Mouse (Mus musculus) MEL (cell line): ENCODE measurements at regions not wholly inside any gene's neighbourhood (a gene's known extent, or its start where the extent isn't known, plus 50 kb on each side); places are given as distances from the start of the nearest gene placed in this dataset.
A peak's percentile ranks its signal among the peaks of the same experiment; 100 is the strongest.

Experiments
- DNase-seq: peaks from one replicate; pipeline ENCODE4 v3.0.0; 2011; ENCODE audit warnings: low read depth, low spot score
- H3K27ac ChIP-seq: 2 replicates; pipeline ENCODE4 v1.5.1; 2012; ENCODE audit warnings: low read depth, mild to moderate bottlenecking, control low read depth, low read length, moderate library complexity; ENCODE audit not compliant: control insufficient read depth
- H3K27me3 ChIP-seq, 2 experiments: fragments of 150-350 bp in 1 of 2; sonication (generic) in 1 of 2; 2 replicates each; pipeline ENCODE4 v1.6.1; 2012; ENCODE audit warnings: low read length in 2 of 2, mild to moderate bottlenecking in 2 of 2, improper control_type of control experiment in 1 of 2, moderate library complexity in 1 of 2; ENCODE audit not compliant: insufficient read depth in 2 of 2, control insufficient read depth in 1 of 2
- H3K36me3 ChIP-seq, 2 experiments: 2 replicates each; pipeline ENCODE4 v1.6.1; 2012 to 2014; ENCODE audit warnings: low read length in 2 of 2, improper control_type of control experiment in 1 of 2, inconsistent platforms in 1 of 2, mild to moderate bottlenecking in 1 of 2; ENCODE audit not compliant: insufficient read depth in 2 of 2, control insufficient read depth in 1 of 2
- H3K4me1 ChIP-seq, 2 experiments: fragments of 150-350 bp in 1 of 2; sonication (generic) in 1 of 2; 2 replicates each; pipeline ENCODE4 v1.6.1; 2012; ENCODE audit warnings: low read length in 2 of 2, improper control_type of control experiment in 1 of 2, mild to moderate bottlenecking in 1 of 2; ENCODE audit not compliant: insufficient read depth in 2 of 2, control insufficient read depth in 1 of 2
- H3K4me3 ChIP-seq, 2 experiments: fragments of 150-350 bp in 1 of 2; sonication (generic) in 1 of 2; 2 replicates each; pipeline ENCODE4 v1.5.1; 2012; ENCODE audit warnings: low read depth in 2 of 2, low read length in 2 of 2, mild to moderate bottlenecking in 2 of 2, moderate library complexity in 2 of 2, control low read depth in 1 of 2, improper control_type of control experiment in 1 of 2; ENCODE audit not compliant: control insufficient read depth in 1 of 2, insufficient read depth in 1 of 2
- H3K79me2 ChIP-seq: 2 replicates; pipeline ENCODE4 v1.6.1; 2012; ENCODE audit warnings: mild to moderate bottlenecking, low read length, moderate library complexity; ENCODE audit not compliant: control insufficient read depth, poor library complexity, insufficient read depth
- H3K9ac ChIP-seq: 2 replicates; pipeline ENCODE4 v1.6.1; 2012; ENCODE audit warnings: low read depth, mild to moderate bottlenecking, control low read depth, low read length, moderate library complexity; ENCODE audit not compliant: control insufficient read depth, poor library complexity, severe bottlenecking
- H3K9me3 ChIP-seq: fragments of 150-350 bp; sonication (generic); replicated peaks from 2 replicates; pipeline ENCODE4 v1.6.1; 2012; ENCODE audit warnings: mild to moderate bottlenecking, low read length, improper control_type of control experiment, moderate library complexity; ENCODE audit not compliant: insufficient read depth
- CHD2 ChIP-seq: IDR thresholded peaks from 2 replicates; pipeline ENCODE4 v1.6.1; 2011; ENCODE audit warnings: low read length, improper control_type of control experiment
- CTCF ChIP-seq, 3 experiments: IDR thresholded peaks in 2 of 3; conservative IDR thresholded peaks in 1 of 3; 2 replicates each; pipeline ENCODE4 v1.5.1; 2011 to 2012; ENCODE audit warnings: low read length in 3 of 3, low read depth in 2 of 3, mild to moderate bottlenecking in 2 of 3, improper control_type of control experiment in 1 of 3, inconsistent platforms in 1 of 3, mixed read lengths in 1 of 3, moderate library complexity in 1 of 3; ENCODE audit not compliant: control insufficient read depth in 1 of 3, insufficient read depth in 1 of 3, poor library complexity in 1 of 3, severe bottlenecking in 1 of 3
- ETS1 ChIP-seq: IDR thresholded peaks from 2 replicates; pipeline ENCODE4 v1.6.1; 2012; ENCODE audit warnings: low read depth, mild to moderate bottlenecking, inconsistent platforms, low read length, improper control_type of control experiment, moderate library complexity
- GABPA ChIP-seq: IDR thresholded peaks from 2 replicates; pipeline ENCODE4 v1.6.1; 2012; ENCODE audit warnings: low read depth, mild to moderate bottlenecking, inconsistent platforms, low read length, improper control_type of control experiment, moderate library complexity
- GATA1 ChIP-seq: IDR thresholded peaks from 2 replicates; pipeline ENCODE4 v1.6.1; 2011; ENCODE audit warnings: low read depth, low read length, improper control_type of control experiment
- HCFC1 ChIP-seq: IDR thresholded peaks from 2 replicates; pipeline ENCODE4 v1.6.1; 2012; ENCODE audit warnings: low read depth, mild to moderate bottlenecking, inconsistent platforms, low read length, improper control_type of control experiment, moderate library complexity
- KAT2A ChIP-seq: conservative IDR thresholded peaks from 2 replicates; pipeline ENCODE4 v1.6.1; 2012; ENCODE audit warnings: low read depth, low read length, improper control_type of control experiment, inconsistent platforms
- MAFK ChIP-seq: IDR thresholded peaks from 2 replicates; pipeline ENCODE4 v1.6.1; 2011; ENCODE audit warnings: low read depth, mild to moderate bottlenecking, low read length, improper control_type of control experiment, borderline replicate concordance
- MAX ChIP-seq: IDR thresholded peaks from 2 replicates; pipeline ENCODE4 v1.6.1; 2011; ENCODE audit warnings: low read length, improper control_type of control experiment
- MEF2A ChIP-seq: IDR thresholded peaks from 2 replicates; pipeline ENCODE4 v1.6.1; 2014; ENCODE audit warnings: low read depth, mild to moderate bottlenecking, inconsistent platforms, low read length, improper control_type of control experiment; ENCODE audit not compliant: poor library complexity, insufficient replicate concordance, severe bottlenecking; ENCODE audit errors: extremely low read depth
- MXI1 ChIP-seq: IDR thresholded peaks from 2 replicates; pipeline ENCODE4 v1.6.1; 2011; ENCODE audit warnings: mild to moderate bottlenecking, low read depth, low read length, improper control_type of control experiment
- MYB ChIP-seq: IDR thresholded peaks from 2 replicates; pipeline ENCODE4 v1.6.1; 2011; ENCODE audit warnings: mild to moderate bottlenecking, low read depth, low read length, improper control_type of control experiment
- MYC ChIP-seq: IDR thresholded peaks from 2 replicates; pipeline ENCODE4 v1.6.1; 2011; ENCODE audit warnings: low read depth, mild to moderate bottlenecking, low read length, improper control_type of control experiment, moderate library complexity
- NRF1 ChIP-seq: IDR thresholded peaks from 2 replicates; pipeline ENCODE4 v1.6.1; 2014; ENCODE audit warnings: low read depth, mild to moderate bottlenecking, inconsistent platforms, low read length, improper control_type of control experiment, moderate library complexity; ENCODE audit not compliant: poor library complexity, insufficient read depth, severe bottlenecking
- POLR2A ChIP-seq, 2 experiments: IDR thresholded peaks; 2 replicates each; pipeline ENCODE4 v1.6.1; 2011 to 2012; ENCODE audit warnings: low read length in 2 of 2, mild to moderate bottlenecking in 2 of 2, control low read depth in 1 of 2, improper control_type of control experiment in 1 of 2, low read depth in 1 of 2, moderate library complexity in 1 of 2; ENCODE audit not compliant: control insufficient read depth in 1 of 2, insufficient read depth in 1 of 2, poor library complexity in 1 of 2
- POLR2AphosphoS2 ChIP-seq: IDR thresholded peaks from 2 replicates; pipeline ENCODE4 v1.6.1; 2011; ENCODE audit warnings: low read length, improper control_type of control experiment
- POLR2AphosphoS5 ChIP-seq: IDR thresholded peaks from 2 replicates; pipeline ENCODE4 v1.6.1; 2012; ENCODE audit warnings: low read depth, borderline replicate concordance, mild to moderate bottlenecking, inconsistent platforms, low read length, moderate library complexity, mixed read lengths
- RAD21 ChIP-seq: IDR thresholded peaks from 2 replicates; pipeline ENCODE4 v1.6.1; 2011; ENCODE audit warnings: mild to moderate bottlenecking, low read depth, low read length, improper control_type of control experiment
- SMC3 ChIP-seq: IDR thresholded peaks from 2 replicates; pipeline ENCODE4 v1.6.1; 2011; ENCODE audit warnings: low read depth, low read length, improper control_type of control experiment
- TAL1 ChIP-seq: IDR thresholded peaks from 2 replicates; pipeline ENCODE4 v1.6.1; 2012; ENCODE audit warnings: mild to moderate bottlenecking, inconsistent platforms, low read length, moderate library complexity, mixed read lengths
- USF1 ChIP-seq: IDR thresholded peaks from 2 replicates; pipeline ENCODE4 v1.6.1; 2014; ENCODE audit warnings: low read depth, mild to moderate bottlenecking, inconsistent platforms, low read length, improper control_type of control experiment, moderate library complexity

DNA sequence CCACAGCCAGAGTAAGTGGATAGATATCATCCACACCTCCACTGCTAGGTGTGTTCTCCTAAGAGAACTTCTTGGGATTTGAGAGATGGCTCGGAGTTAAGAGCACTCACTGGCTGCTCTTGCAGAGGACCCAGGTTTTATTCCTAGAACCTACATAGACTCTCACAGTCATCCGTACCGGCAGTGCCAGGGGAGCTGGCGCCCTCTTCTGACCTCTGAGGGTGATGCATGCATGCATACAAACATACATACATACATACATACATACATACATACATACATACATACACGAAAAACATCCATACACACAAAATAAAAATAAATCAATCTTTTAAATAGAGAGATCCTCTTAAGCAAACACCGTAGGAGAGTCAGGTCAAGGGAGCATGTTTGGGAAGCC lies 70.1 kb upstream of the Ipo5 start:
- H3K4me3 ChIP-seq: peak overlapping the region in 1 of 2 experiments; percentile 54; a peak in 3 of 4 replicates
- no peaks in the 10 kb centered on the region for H3K27me3 ChIP-seq
- H3K27ac ChIP-seq: no peak overlapping the region
- no peaks in the 10 kb centered on the region for H3K9me3 ChIP-seq
- no peak overlapping the region for H3K9ac ChIP-seq
- peak in 2 of 3 experiments; percentile 33 to 45; a peak in 4 of 6 replicates for TF ChIP-seq CTCF (IDR thresholded peaks at IDR 0.05 in 2 of 3, conservative IDR thresholded peaks at IDR 0.05 in 1 of 3; ENCODE audit: control insufficient read depth in 1 of 3, insufficient read depth in 1 of 3, low read depth in 2 of 3, low read length in 3 of 3, poor library complexity in 1 of 3, severe bottlenecking in 1 of 3)
- peak; percentile 13; the same call in 1 of the 2 replicates for TF ChIP-seq RAD21
- TF ChIP-seq MYB: no peak
- no peaks in the 10 kb centered on the region for H3K4me1 ChIP-seq
- DNase-seq: peak; percentile 10
- no peaks in the 10 kb centered on the region for H3K79me2 ChIP-seq
- H3K36me3 ChIP-seq: no peaks in the 10 kb centered on the region

DNA sequence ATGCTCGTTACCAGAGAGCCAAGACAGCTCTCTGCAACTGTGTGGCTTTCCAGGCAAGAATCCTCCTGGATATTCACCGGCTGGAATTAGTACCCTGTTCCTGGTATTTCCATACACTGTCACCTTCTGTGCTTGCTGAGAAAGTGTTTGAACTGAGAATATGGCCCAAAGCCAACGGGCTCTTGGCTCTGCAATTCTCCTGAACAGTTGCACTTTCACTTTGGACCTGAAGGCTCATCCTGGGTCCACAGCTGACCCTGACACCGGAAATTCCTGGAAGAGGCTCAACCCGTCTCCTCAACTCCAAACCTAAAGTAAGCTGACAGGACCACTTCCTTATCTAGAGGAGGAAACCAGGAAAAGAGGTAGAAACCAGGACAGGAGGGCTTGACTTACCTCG lies 69.7 kb upstream of the Ipo5 start:
- H3K27me3 ChIP-seq: no peaks in the 10 kb centered on the region
- H3K36me3 ChIP-seq: no peaks in the 10 kb centered on the region
- H3K9me3 ChIP-seq: no peaks in the 10 kb centered on the region
- H3K4me1 ChIP-seq: no peaks in the 10 kb centered on the region
- no peaks in the 10 kb centered on the region for H3K79me2 ChIP-seq
- no peak overlapping the region for H3K9ac ChIP-seq
- no peak for TF ChIP-seq USF1
- no peak for TF ChIP-seq SMC3
- no peak for TF ChIP-seq POLR2AphosphoS5
- no peak for TF ChIP-seq CTCF (IDR thresholded peaks at IDR 0.05 in 2 of 3, conservative IDR thresholded peaks at IDR 0.05 in 1 of 3; ENCODE audit: control insufficient read depth in 1 of 3, insufficient read depth in 1 of 3, low read depth in 2 of 3, low read length in 3 of 3, poor library complexity in 1 of 3, severe bottlenecking in 1 of 3)
- no peak for TF ChIP-seq GATA1
- TF ChIP-seq MEF2A: no peak
- TF ChIP-seq MXI1: no peak
- TF ChIP-seq MYB: no peak
- TF ChIP-seq HCFC1: no peak
- TF ChIP-seq MYC: no peak
- TF ChIP-seq POLR2AphosphoS2: no peak
- TF ChIP-seq POLR2A (IDR thresholded peaks at IDR 0.05; ENCODE audit: control insufficient read depth in 1 of 2, insufficient read depth in 1 of 2, low read depth in 1 of 2, low read length in 2 of 2, poor library complexity in 1 of 2): no peak
- no peak for TF ChIP-seq TAL1
- no peak for TF ChIP-seq NRF1
- TF ChIP-seq ETS1: no peak
- TF ChIP-seq MAFK: no peak
- TF ChIP-seq MAX: no peak
- TF ChIP-seq CHD2: no peak
- no peak for TF ChIP-seq KAT2A
- TF ChIP-seq GABPA: no peak
- H3K4me3 ChIP-seq: peak overlapping the region; percentile 54 to 55
- DNase-seq: peak; percentile 11
- H3K27ac ChIP-seq: no peak overlapping the region
